Mouse (Mus musculus) liver, adult 10 weeks (tissue): ENCODE measurements around the gene Chfr. TPM values are rescaled to one million over a fixed set of nuclear protein-coding genes. Genes with fewer than 3 reads are reported as not detected.

ENCODE experiments used
- polyA plus RNA-seq: library from polyadenylated mRNA; stranded (reverse); fragments of 350-450 nt; fragmentation: Illumina TruSeq; extraction: RNeasy Lipid Tissue Mini Kit (QIAGEN cat#74804); gene quantifications from one replicate; pipeline ENCODE4 v1.2.3, GENCODE M21; 2014; ENCODE audit warnings: low read depth, low replicate concordance

Gene Chfr
- 12.9 TPM for polyA plus RNA-seq

GRCm38 (mm10) chr5:110135293-110136086 lies at the start of gene Chfr:
TSS of gene Chfr (plus strand) at chr5:110135842.

GRCm38 (mm10) chr5:110094030-110094846 lies 41.4 kb upstream of the Chfr start, which contains the start of gene Gm35315:
TSS of gene Gm35315 (minus strand) at chr5:110094420.

GRCm38 (mm10) chr5:110099656-110100580 lies 35.7 kb upstream of the Chfr start, which contains the start of gene Plcxd1:
TSS of gene Plcxd1 (plus strand) at chr5:110099969.

GRCm38 (mm10) chr5:110107581-110108304 lies 27.9 kb upstream of the Chfr start, which contains the start of gene Gtpbp6:
TSS of gene Gtpbp6 (minus strand) at chr5:110108197.

GRCm38 (mm10) chr5:110109991-110110441 lies 25.6 kb upstream of the Chfr start, which contains the start of gene Zfp605:
TSS of gene Zfp605 (plus strand) at chr5:110110092.

DNA sequence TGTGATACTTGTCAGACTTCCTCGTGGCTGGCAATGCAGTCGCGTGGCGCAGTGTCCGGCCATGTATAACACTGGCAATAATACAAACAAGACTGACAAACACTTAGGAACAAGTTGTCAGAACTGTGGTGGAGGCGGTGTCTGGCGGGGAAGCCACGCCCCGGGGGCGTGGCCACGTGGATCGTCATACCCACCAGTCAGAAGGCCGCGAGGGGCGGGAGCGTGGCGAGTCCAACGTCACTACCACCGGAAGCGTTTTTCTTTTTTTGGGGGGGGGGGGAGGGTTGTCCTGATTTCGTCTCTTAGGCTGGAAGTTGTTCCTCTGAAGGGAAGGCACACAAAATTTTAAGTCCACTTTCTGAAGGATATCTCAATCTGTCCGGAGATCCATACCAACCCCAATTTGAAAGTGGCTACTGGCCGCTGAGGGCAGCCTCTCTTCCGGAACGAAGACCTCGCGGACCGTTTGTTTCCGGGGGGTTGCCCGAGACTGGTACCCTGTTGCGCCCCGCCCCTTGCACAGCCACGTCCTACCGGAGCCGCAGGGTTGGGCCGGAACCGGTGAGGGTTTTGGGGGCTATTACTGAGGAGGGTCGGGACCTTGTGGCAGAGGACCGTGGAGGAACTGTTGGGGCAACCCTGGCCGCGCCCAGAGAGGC lies 40.8 kb downstream of the Chfr start, which contains the start of gene Golga3:
Golga3 (plus strand) TSS at position 340 of the 659 bp plus-strand sequence.

Other genes with a start within 250 kb of the Chfr start
- 48.0 TPM for gene Gm15446, start 212.4 kb upstream of the Chfr start, polyA plus RNA-seq
- 48.7 TPM for gene Zfp932, start 139.3 kb upstream of the Chfr start, polyA plus RNA-seq
- gene Gm17655, start 63.3 kb upstream of the Chfr start, polyA plus RNA-seq: 3.6 TPM
- 6.0 TPM for gene Gm35315, start 41.4 kb upstream of the Chfr start, polyA plus RNA-seq
- gene Plcxd1, start 35.9 kb upstream of the Chfr start, polyA plus RNA-seq: not detected
- gene Gtpbp6, start 27.6 kb upstream of the Chfr start, polyA plus RNA-seq: not detected
- 4.1 TPM for gene Zfp605, start 25.8 kb upstream of the Chfr start, polyA plus RNA-seq
- gene Golga3, start 40.9 kb downstream of the Chfr start, polyA plus RNA-seq: 6.9 TPM
- gene Ankle2, start 95.2 kb downstream of the Chfr start, polyA plus RNA-seq: 20.7 TPM
- gene Pgam5, start 134.1 kb downstream of the Chfr start, polyA plus RNA-seq: 18.0 TPM
- gene Pxmp2, start 150.3 kb downstream of the Chfr start, polyA plus RNA-seq: 211 TPM
- 1.1 TPM for gene Pole, start 150.5 kb downstream of the Chfr start, polyA plus RNA-seq
- not detected for gene P2rx2, start 207.4 kb downstream of the Chfr start, polyA plus RNA-seq
- not detected for gene Lrcol1, start 208.9 kb downstream of the Chfr start, polyA plus RNA-seq